9 mouse cellular contexts compared by ENCODE assay signal in genomic region chr7:127020031-127020430, GRCm38 (mm10). TPM values are rescaled to one million over a fixed set of nuclear protein-coding genes. Genes with fewer than 3 reads are reported as not detected.
A peak's percentile ranks its signal among the peaks of the same experiment; 100 is the strongest.
DNase-seq lines count a peak whose midpoint lies in the region; ATAC-seq and TF ChIP-seq lines count a peak whose summit lies in the region.
"Had no signal": no experiment of that assay in that cellular context is flagged by ENCODE, and none has a peak within 500 bp of the region (broad histone marks: within the 10 kb centered on the region; RNA-seq: fewer than 3 reads in every experiment).

No protein-coding gene starts in this region.

- TF ChIP-seq POLR2A in cerebellum, adult 2 months (IDR thresholded peaks at IDR 0.05; ENCODE audit: borderline replicate concordance, insufficient read depth, low read length) = 0 out of 2 replicates have a peak, but pooled peaks have one; percentile 14

- H3K4me2 ChIP-seq in heart, embryonic 14.5 days (ENCODE audit: low read length) = peak overlapping the region; percentile 85
- H3K4me2 ChIP-seq in liver, embryonic 15.5 days = peak overlapping the region; percentile 5; the same call in 1 of the 2 replicates

- H3K9ac ChIP-seq in heart, embryonic 14.5 days (ENCODE audit: low read length) = peak overlapping the region; percentile 72
- no peak overlapping the region for H3K9ac ChIP-seq in liver, embryonic 15.5 days

- H3K27me3 ChIP-seq in cerebellum, adult 2 months (ENCODE audit: control insufficient read depth, insufficient read depth, low read length) = no peaks in the 10 kb centered on the region
- no peaks in the 10 kb centered on the region for H3K27me3 ChIP-seq in heart, embryonic 14.5 days (ENCODE audit: control insufficient read depth, insufficient read depth, low read length)
- no peaks in the 10 kb centered on the region for H3K27me3 ChIP-seq in liver, embryonic 15.5 days

- DNase-seq in gastrocnemius, adult 2 months = no peak
- DNase-seq in gastrocnemius, postnatal 36 days = no peak
- DNase-seq in cerebellum, adult 2 months = peak; percentile 64 to 68
- DNase-seq in right cerebral cortex, postnatal 4 days = no peak
- DNase-seq in embryo, embryonic 10.5 days (ENCODE audit: low spot score) = no peak
- DNase-seq in right cerebral cortex, adult 18-20 months = no peak
- DNase-seq: gastrocnemius, postnatal 10 days had no signal

- no peaks in the 10 kb centered on the region for H3K9me3 ChIP-seq in heart, embryonic 14.5 days (ENCODE audit: control insufficient read depth, low read length)
- no peaks in the 10 kb centered on the region for H3K9me3 ChIP-seq in liver, embryonic 15.5 days (replicated peaks)

- H3K4me1 ChIP-seq in cerebellum, adult 2 months (ENCODE audit: control insufficient read depth, insufficient read depth, low read length) = peaks cover 31% of the 10 kb centered on the region
- H3K4me1 ChIP-seq in heart, embryonic 14.5 days (ENCODE audit: control insufficient read depth in 2 of 2, insufficient read depth in 2 of 2, low read length in 2 of 2) = peaks cover 34 to 67% of the 10 kb centered on the region in 2 experiments
- peaks cover 74% of the 10 kb centered on the region for H3K4me1 ChIP-seq in liver, embryonic 15.5 days (replicated peaks)

- H3K4me3 ChIP-seq in gastrocnemius, adult 2 months = peak overlapping the region; percentile 71
- H3K4me3 ChIP-seq in cerebellum, adult 2 months (replicated peaks; ENCODE audit: insufficient read depth, low read depth, low read length) = peak overlapping the region; percentile 80
- peak overlapping the region in 1 of 2 experiments; percentile 49; a peak in 1 of 4 replicates for H3K4me3 ChIP-seq in heart, embryonic 14.5 days (ENCODE audit: control insufficient read depth in 1 of 2, insufficient read depth in 1 of 2, low read depth in 1 of 2, low read length in 2 of 2)
- 0 out of 2 replicates have a peak overlapping the region, but pooled peaks have one; percentile 39 for H3K4me3 ChIP-seq in liver, embryonic 15.5 days (replicated peaks)

- ATAC-seq in heart, embryonic 14.5 days (ENCODE audit: insufficient number of reproducible peaks, insufficient read depth, low FRiP score, low read depth) = no peak
- ATAC-seq in liver, embryonic 15.5 days (ENCODE audit: insufficient read depth) = no peak

- no peak for TF ChIP-seq CTCF in gastrocnemius, adult 2 months (IDR thresholded peaks at IDR 0.05)
- no peak for TF ChIP-seq CTCF in cerebellum, adult 2 months (IDR thresholded peaks at IDR 0.05; ENCODE audit: borderline replicate concordance, insufficient read depth, low read depth, low read length)

- peak overlapping the region; percentile 67 for H3K27ac ChIP-seq in gastrocnemius, adult 2 months
- H3K27ac ChIP-seq in cerebellum, adult 2 months (ENCODE audit: insufficient read depth, low read length) = peak overlapping the region; percentile 91
- H3K27ac ChIP-seq in heart, embryonic 14.5 days (replicated peaks in 1 of 2; ENCODE audit: control insufficient read depth in 1 of 2, insufficient read depth in 1 of 2, low read depth in 2 of 2, low read length in 2 of 2) = no peak overlapping the region
- no peak overlapping the region for H3K27ac ChIP-seq in liver, embryonic 15.5 days (replicated peaks)

- H3K36me3 ChIP-seq in heart, embryonic 14.5 days (ENCODE audit: control insufficient read depth, insufficient read depth, low read length) = peaks cover 40% of the 10 kb centered on the region
- peaks cover 40% of the 10 kb centered on the region for H3K36me3 ChIP-seq in liver, embryonic 15.5 days (replicated peaks)

- 6% methylated on average over 3 of the region's 3 CpGs for WGBS in cerebellum, adult 2 months
- WGBS in heart, embryonic 14.5 days = 67% methylated on average over 3 of the region's 3 CpGs
- WGBS in liver, embryonic 15.5 days (ENCODE audit: insufficient replicate concordance) = 58% methylated on average over 3 of the region's 3 CpGs

- intact Hi-C loops in gastrocnemius, adult 2 months (cut with DNase I) = loop anchor here (10.0 kb wide), 1 partner anchor 265 kb away; the partner anchor contains the start of gene Mapk3
- intact Hi-C loops in gastrocnemius, postnatal 36 days (cut with DNase I) = loop anchor here (5.0 kb wide), 1 partner anchor 33 kb away; no protein-coding TSS in a partner anchor

RNA-seq across cellular contexts. Expression of gene Gm42742, which starts 0.9 kb away (rescaled TPM):
- 10 to 100 TPM; 19.4 to 21.7 TPM for total RNA-seq in gastrocnemius, adult 2 months (2021)
- 10 to 100 TPM; 12.9 to 16.6 TPM for total RNA-seq in gastrocnemius, postnatal 36 days (2021)
- 362 and 365 TPM in 2 replicates for polyA plus RNA-seq in cerebellum, adult 2 months (2012; rRNA removed)
- polyA plus RNA-seq in heart, embryonic 14.5 days (2014; fragmentation: Nextera tagmentation; extraction: Ambion mirVana) = 41.9 and 45.0 TPM in 2 replicates
- polyA plus RNA-seq in liver, embryonic 15.5 days (2015; fragmentation: Nextera tagmentation; extraction: Ambion mirVana) = 3.6 and 4.0 TPM in 2 replicates

RNA-seq across cellular contexts. Expression of gene Prrt2, which starts 1.0 kb away (rescaled TPM):
- under 1 TPM; 0.14 to 0.61 TPM for total RNA-seq in gastrocnemius, adult 2 months (2021)
- under 1 TPM; 0.20 to 0.92 TPM for total RNA-seq in gastrocnemius, postnatal 36 days (2021)
- 600 and 672 TPM in 2 replicates for polyA plus RNA-seq in cerebellum, adult 2 months (2012; rRNA removed)
- polyA plus RNA-seq in heart, embryonic 14.5 days (2014; fragmentation: Nextera tagmentation; extraction: Ambion mirVana) = 2.1 and 3.2 TPM in 2 replicates
- polyA plus RNA-seq in liver, embryonic 15.5 days (2015; fragmentation: Nextera tagmentation; extraction: Ambion mirVana) = 0.13 and 0.56 TPM in 2 replicates

RNA-seq across cellular contexts. Expression of gene Pagr1a, which starts 2.9 kb away (rescaled TPM):
- 1 to 10 TPM in 1 of 2 experiments, not detected in 1; 2.4 TPM for total RNA-seq in gastrocnemius, adult 2 months (2021)
- 10 to 100 TPM in 1 of 2 experiments, 1 to 10 TPM in 1; 6.1 to 11.4 TPM for total RNA-seq in gastrocnemius, postnatal 36 days (2021)
- polyA plus RNA-seq in cerebellum, adult 2 months (2012; rRNA removed) = 91.6 and 105 TPM in 2 replicates
- 23.1 and 25.4 TPM in 2 replicates for polyA plus RNA-seq in heart, embryonic 14.5 days (2014; fragmentation: Nextera tagmentation; extraction: Ambion mirVana)
- polyA plus RNA-seq in liver, embryonic 15.5 days (2015; fragmentation: Nextera tagmentation; extraction: Ambion mirVana) = 32.8 and 39.1 TPM in 2 replicates

RNA-seq across cellular contexts. Expression of gene Pagr1b, which starts 3.7 kb away (rescaled TPM):
- not detected for total RNA-seq in gastrocnemius, adult 2 months (2021)
- not detected for total RNA-seq in gastrocnemius, postnatal 36 days (2021)
- polyA plus RNA-seq in cerebellum, adult 2 months (2012; rRNA removed) = 2.8 and 5.2 TPM in 2 replicates
- 0.84 TPM in 1 of 2 replicates, not detected in the other for polyA plus RNA-seq in heart, embryonic 14.5 days (2014; fragmentation: Nextera tagmentation; extraction: Ambion mirVana)
- not detected in 2 replicates for polyA plus RNA-seq in liver, embryonic 15.5 days (2015; fragmentation: Nextera tagmentation; extraction: Ambion mirVana)

RNA-seq across cellular contexts. Expression of gene Mvp, which starts 5.6 kb away (rescaled TPM):
- 10 to 100 TPM; 26.5 to 30.2 TPM for total RNA-seq in gastrocnemius, adult 2 months (2021)
- 10 to 100 TPM; 20.3 to 25.7 TPM for total RNA-seq in gastrocnemius, postnatal 36 days (2021)
- polyA plus RNA-seq in cerebellum, adult 2 months (2012; rRNA removed) = 19.9 and 21.0 TPM in 2 replicates
- polyA plus RNA-seq in heart, embryonic 14.5 days (2014; fragmentation: Nextera tagmentation; extraction: Ambion mirVana) = 12.0 and 12.6 TPM in 2 replicates
- 9.2 TPM in 2 replicates for polyA plus RNA-seq in liver, embryonic 15.5 days (2015; fragmentation: Nextera tagmentation; extraction: Ambion mirVana)

Comparison
In these comparisons a context has a peak if more than half of its experiments do, and no peak if none do; other contexts are left out.
1. DNase-seq: peak in cerebellum, adult 2 months (2 of 2); none in gastrocnemius, adult 2 months (single experiment), gastrocnemius, postnatal 36 days (0 of 2), right cerebral cortex, postnatal 4 days (single experiment), embryo, embryonic 10.5 days (single experiment) and right cerebral cortex, adult 18-20 months (single experiment).
2. H3K27ac ChIP-seq: peak in gastrocnemius, adult 2 months (single experiment) and cerebellum, adult 2 months (single experiment); none in heart, embryonic 14.5 days (0 of 2) and liver, embryonic 15.5 days (single experiment).
3. RNA of gene Prrt2, which starts 1.0 kb away (polyA plus RNA-seq): 600 to 672 TPM in cerebellum, adult 2 months; 2.1 to 3.2 TPM in heart, embryonic 14.5 days and 0.13 to 0.56 TPM in liver, embryonic 15.5 days; every median in the first group is over 100 times any median in the second.